Mouse (Mus musculus): ENCODE data around the gene Yrdc.

GRCm38 (mm10) chr4:124832796-124833195 lies 17.7 kb upstream of the Yrdc start:
- TF ChIP-seq CTCF (IDR thresholded peaks at IDR 0.05; ENCODE audit: low read depth) (no peak), EP300 (IDR thresholded peaks at IDR 0.05; ENCODE audit: low read depth) (no peak)

All from liver, embryonic 14.5 days (tissue).